Mouse (Mus musculus): ENCODE measurements around the gene Zfp772. TPM values are rescaled to one million over a fixed set of nuclear protein-coding genes. Genes with fewer than 3 reads are reported as not detected.
A peak's percentile ranks its signal among the peaks of the same experiment; 100 is the strongest.
"Not testable (repeated sequence)": the region's sequence is repeated elsewhere in the genome, so short reads cannot be mapped to it uniquely, and the experiment has no call there.

Gene Zfp772
- 2.2 TPM in 2 replicates for polyA plus RNA-seq (2012; rRNA removed)

DNA sequence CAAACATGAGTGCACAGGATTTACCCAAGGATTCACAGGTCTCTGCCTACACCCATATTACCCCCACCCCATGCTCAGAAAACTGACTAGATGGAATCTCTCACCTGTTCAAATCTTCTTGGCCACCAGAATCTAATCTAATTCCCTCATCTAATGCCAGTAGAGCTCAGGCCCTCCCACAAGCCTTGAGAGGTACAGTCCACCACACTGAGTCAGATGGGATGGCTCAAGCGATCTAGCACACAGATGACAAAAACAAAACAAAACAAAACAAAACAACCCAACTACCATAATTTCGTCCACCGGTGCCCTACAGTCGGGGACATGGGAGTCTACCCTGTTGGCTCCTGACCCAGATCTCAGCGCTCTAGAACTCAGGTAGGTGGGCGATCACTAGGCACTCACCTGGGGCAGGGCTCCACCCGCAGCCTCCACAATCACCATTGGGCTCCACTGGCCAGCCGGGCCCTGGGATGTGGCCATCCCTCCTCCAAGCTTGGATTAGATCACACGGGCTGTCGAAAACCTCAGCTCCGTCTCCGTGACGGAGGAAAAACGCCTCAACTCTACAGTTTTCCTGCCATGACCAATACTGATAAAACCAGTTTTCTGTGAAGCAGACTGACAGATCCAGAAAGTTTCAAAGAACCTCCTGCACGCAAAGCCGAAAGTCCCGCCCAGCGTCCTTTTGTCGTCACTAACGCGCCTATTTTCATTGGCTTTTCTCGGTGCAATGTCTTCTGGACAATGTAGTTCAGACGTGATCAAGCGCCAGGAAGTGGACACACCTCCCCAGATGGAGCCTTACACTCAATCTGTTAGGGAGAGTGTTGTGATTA, at the start of gene Zfp772:
TSS of gene Zfp772 (minus strand) at position 686 of the 839 bp plus-strand sequence.
- DNase-seq (ENCODE audit: low read depth): not testable (repeated sequence)

- DNase-seq (ENCODE audit: low read depth): not testable (repeated sequence)
These were observed 37.4 kb upstream of the Zfp772 start, which contains the start of gene Vmn2r29 for GRCm38 (mm10) chr7:7247228-7247627. TSS of gene Vmn2r29 (minus strand) at chr7:7247328.

DNA sequence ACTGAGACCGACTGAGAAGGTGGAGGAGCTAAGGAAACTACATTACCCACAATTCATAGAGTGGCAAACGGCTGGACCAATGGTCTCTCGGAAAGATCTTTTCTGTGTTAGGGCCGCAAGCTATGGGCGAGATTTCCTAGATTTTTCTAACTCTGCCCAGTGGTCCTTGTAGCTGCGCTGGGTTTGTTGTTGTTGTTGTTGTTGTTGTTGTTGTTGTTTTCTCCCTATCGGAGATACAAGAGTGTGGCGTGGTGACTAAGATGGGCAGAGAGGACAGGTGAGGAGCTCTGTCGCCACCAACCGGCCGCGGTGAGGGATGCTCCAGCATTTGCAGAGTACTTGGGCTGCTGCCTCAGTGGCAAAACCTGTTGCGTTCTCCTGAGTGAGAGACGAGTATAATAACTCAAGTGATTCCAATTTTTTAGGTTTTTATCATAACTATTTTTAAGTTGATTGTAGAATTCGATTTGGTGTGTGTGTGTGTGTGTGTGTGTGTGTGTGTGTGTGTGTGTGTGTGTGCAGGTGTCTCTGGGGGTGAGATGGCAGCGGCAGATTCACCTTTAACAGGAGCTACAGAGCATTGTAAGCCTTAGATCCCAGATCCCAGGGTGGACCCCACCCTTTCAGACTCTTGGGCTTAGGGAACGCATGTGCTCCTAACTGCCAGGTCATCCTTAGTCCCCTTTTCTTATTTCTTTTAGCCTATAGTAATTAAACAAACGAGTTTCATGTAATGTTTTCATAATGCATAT, 21.4 kb downstream of the Zfp772 start:
- no peak for DNase-seq (ENCODE audit: low read depth)

GRCm38 (mm10) chr7:7187417-7188190, 22.2 kb downstream of the Zfp772 start:
- DNase-seq (ENCODE audit: low read depth): no peak

GRCm38 (mm10) chr7:7185897-7186296, 23.9 kb downstream of the Zfp772 start:
- no peak for DNase-seq (ENCODE audit: low read depth)

- DNase-seq (ENCODE audit: low read depth): peak; percentile 44
These were observed 38.3 kb downstream of the Zfp772 start, which contains the start of gene Zfp418 for GRCm38 (mm10) chr7:7171227-7172147. TSS of gene Zfp418 (plus strand) at chr7:7171330.

Other genes with a start within 250 kb of the Zfp772 start
- gene Aurkc, start 214.7 kb downstream of the Zfp772 start, polyA plus RNA-seq (2012; rRNA removed): not detected in 2 replicates
- 7.3 and 8.5 TPM in 2 replicates for gene Zfp954, start 88.5 kb downstream of the Zfp772 start, polyA plus RNA-seq (2012; rRNA removed)
- gene Zfp773, start 73.2 kb downstream of the Zfp772 start, polyA plus RNA-seq (2012; rRNA removed): 0.14 and 0.23 TPM in 2 replicates
- gene Zfp418, start 38.7 kb downstream of the Zfp772 start, polyA plus RNA-seq (2012; rRNA removed): 0.70 and 1.1 TPM in 2 replicates
- 0.26 and 0.89 TPM in 2 replicates for gene Vmn2r29, start 37.3 kb upstream of the Zfp772 start, polyA plus RNA-seq (2012; rRNA removed)
- gene Gm45844, start 68.3 kb upstream of the Zfp772 start, polyA plus RNA-seq (2012; rRNA removed): 1.4 TPM in 2 replicates
- gene Clcn4, start 90.9 kb upstream of the Zfp772 start, polyA plus RNA-seq (2012; rRNA removed): 30.9 and 34.8 TPM in 2 replicates
- not detected in 2 replicates for gene Vmn2r30, start 127.6 kb upstream of the Zfp772 start, polyA plus RNA-seq (2012; rRNA removed)
- 0.37 TPM in 1 of 2 replicates, not detected in the other for gene Gm45783, start 164.6 kb upstream of the Zfp772 start, polyA plus RNA-seq (2012; rRNA removed)
- not detected in 2 replicates for gene Vmn2r31, start 189.7 kb upstream of the Zfp772 start, polyA plus RNA-seq (2012; rRNA removed)